Mouse (Mus musculus): ENCODE measurements around the gene Zfp687.

The Zfp687 gene

GRCm38 (mm10) chr3:95016532-95017056 is 1.3 kb upstream of the Zfp687 start:
- in situ Hi-C loops (cut with MboI, MseI), result no loop called here

GRCm38 (mm10) chr3:95015891-95016531 is 763 bp upstream of the Zfp687 start:
- in situ Hi-C loops (cut with MboI, MseI), result no loop called here

- in situ Hi-C loops (cut with MboI, MseI), result no loop called here
These were observed 658 bp downstream of the Zfp687 start for GRCm38 (mm10) chr3:95014428-95015151.

GRCm38 (mm10) chr3:95013699-95014427 is 1.4 kb downstream of the Zfp687 start:
- in situ Hi-C loops (cut with MboI, MseI), result no loop called here

GRCm38 (mm10) chr3:95012982-95013381 is 2.3 kb downstream of the Zfp687 start:
- in situ Hi-C loops (cut with MboI, MseI), result no loop called here

- in situ Hi-C loops (cut with MboI, MseI), result no loop called here
These were observed 4.9 kb downstream of the Zfp687 start for GRCm38 (mm10) chr3:95010396-95010795.

GRCm38 (mm10) chr3:95007706-95008105 is 7.5 kb downstream of the Zfp687 start:
- in situ Hi-C loops (cut with MboI, MseI), result loop anchor here in 1 of 2 experiments (10.0 kb wide), 1 partner anchor 1877 kb away; no protein-coding TSS in a partner anchor

- in situ Hi-C loops (cut with MboI, MseI), result loop anchor here in 1 of 2 experiments (10.0 kb wide), 1 partner anchor 1879 kb away; no protein-coding TSS in a partner anchor
These were observed 9.6 kb downstream of the Zfp687 start for GRCm38 (mm10) chr3:95005651-95006050.

GRCm38 (mm10) chr3:95003273-95003672 is 12.0 kb downstream of the Zfp687 start:
- in situ Hi-C loops (cut with MboI, MseI), result loop anchor here in 1 of 2 experiments (10.0 kb wide), 1 partner anchor 1882 kb away; no protein-coding TSS in a partner anchor

- in situ Hi-C loops (cut with MboI, MseI), result loop anchor here in 1 of 2 experiments (10.0 kb wide), 1 partner anchor 1882 kb away; no protein-coding TSS in a partner anchor
These were observed 12.7 kb downstream of the Zfp687 start for GRCm38 (mm10) chr3:95002569-95002968.

GRCm38 (mm10) chr3:94996946-94997345 is 18.3 kb downstream of the Zfp687 start:
- in situ Hi-C loops (cut with MboI, MseI), result loop anchor here (5.0 to 10.0 kb wide), 2 partner anchors 40 to 52 kb away; no protein-coding TSS in a partner anchor

- in situ Hi-C loops (cut with MboI, MseI), result no loop called here
These were observed 26.0 kb downstream of the Zfp687 start for GRCm38 (mm10) chr3:94989159-94989761.

- in situ Hi-C loops (cut with MboI, MseI), result no loop called here
These were observed 27.7 kb downstream of the Zfp687 start for GRCm38 (mm10) chr3:94987578-94987977.

GRCm38 (mm10) chr3:94985513-94985912 is 29.7 kb downstream of the Zfp687 start:
- in situ Hi-C loops (cut with MboI, MseI), result no loop called here

- in situ Hi-C loops (cut with MboI, MseI), result no loop called here
These were observed 30.9 kb downstream of the Zfp687 start for GRCm38 (mm10) chr3:94984312-94984711.

GRCm38 (mm10) chr3:94974528-94975422 is 40.5 kb downstream of the Zfp687 start, which contains the start of gene Pi4kb:
Gene Pi4kb (plus strand): TSS chr3:94974731.
- in situ Hi-C loops (cut with MboI, MseI), result no loop called here

GRCm38 (mm10) chr3:94974026-94974527 is 41.2 kb downstream of the Zfp687 start:
- in situ Hi-C loops (cut with MboI, MseI), result no loop called here

- in situ Hi-C loops (cut with MboI, MseI), result no loop called here
These were observed 41.6 kb downstream of the Zfp687 start for GRCm38 (mm10) chr3:94973620-94974019.

- in situ Hi-C loops (cut with MboI, MseI), result no loop called here
These were observed 42.7 kb downstream of the Zfp687 start for GRCm38 (mm10) chr3:94972552-94972951.

- in situ Hi-C loops (cut with MboI, MseI), result no loop called here
These were observed 49.4 kb downstream of the Zfp687 start for GRCm38 (mm10) chr3:94965878-94966277.
